Mouse (Mus musculus) kidney, adult 2 months (tissue): ENCODE data around the gene Iqschfp.

Experiments used
- CTCF ChIP-seq: fragments of 200-500 bp; conservative IDR thresholded peaks from 2 replicates; pipeline ENCODE4 v1.5.1; 2011; ENCODE audit warnings: low read depth, mild to moderate bottlenecking, control low read depth, low read length, moderate library complexity, mixed read lengths; ENCODE audit not compliant: insufficient read depth, insufficient read length
- POLR2A ChIP-seq: fragments of 200-500 bp; IDR thresholded peaks from one replicate; pipeline ENCODE4 v1.6.1; 2011; ENCODE audit warnings: low read depth, low read length, control low read depth

DNA sequence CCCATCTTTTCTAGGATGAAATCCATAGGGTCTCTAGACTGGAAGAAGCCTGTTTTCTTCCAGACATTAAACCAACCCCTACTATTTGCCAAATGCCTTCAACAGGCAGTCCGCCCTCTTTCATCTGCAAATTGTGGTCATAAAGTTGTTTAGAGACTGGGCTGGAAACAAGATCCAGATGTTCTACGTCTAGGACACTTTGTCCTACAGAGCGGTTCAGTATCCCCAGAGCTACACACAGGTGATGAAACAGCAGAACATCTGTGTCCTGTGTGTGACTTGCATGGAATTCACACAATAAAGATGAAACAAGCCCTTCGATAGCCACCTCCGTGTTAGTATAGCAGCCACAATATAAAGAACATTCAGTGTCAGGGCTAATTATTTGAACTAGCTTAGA is 596.3 kb downstream of the Iqschfp start:
- TF ChIP-seq CTCF, result no peak
- no peak for TF ChIP-seq POLR2A
